Mouse (Mus musculus): ENCODE results near the gene Abca13. TPM values are rescaled to one million over a fixed set of nuclear protein-coding genes. Genes with fewer than 3 reads are reported as not detected.
A peak's percentile ranks its signal among the peaks of the same experiment; 100 is the strongest.
"Not testable (repeated sequence)": the region's sequence is repeated elsewhere in the genome, so short reads cannot be mapped to it uniquely, and the experiment has no call there.

Gene Abca13
- polyA plus RNA-seq, 1 experiment: 9.4 TPM

DNA sequence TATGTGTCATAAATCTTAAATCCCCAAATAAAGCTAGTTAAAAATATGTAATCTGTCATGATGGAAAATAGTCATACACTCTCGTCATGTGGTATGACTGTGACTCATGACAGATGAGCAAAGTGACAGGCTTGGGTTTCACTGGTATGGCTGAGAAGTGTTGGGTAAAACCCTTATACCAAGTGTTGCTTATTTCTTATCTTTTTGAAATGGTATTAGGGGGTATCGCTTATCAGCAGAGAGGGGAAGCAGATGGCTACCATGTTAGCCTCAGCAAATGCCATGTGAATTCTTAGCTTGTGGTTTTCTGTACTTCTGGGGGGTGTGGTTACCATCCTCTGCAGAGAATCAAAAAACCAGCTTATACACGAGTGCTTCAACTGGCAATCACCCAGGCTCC, 124.8 kb downstream of the Abca13 start:
- 14% methylated on average over 3 of the region's 3 CpGs for WGBS
- TF ChIP-seq CTCF (IDR thresholded peaks at IDR 0.05; ENCODE audit: control insufficient read depth, insufficient read depth, low read length) (no peak), POLR2A (IDR thresholded peaks at IDR 0.05; ENCODE audit: borderline replicate concordance, control insufficient read depth, low read depth, low read length) (no peak)
- H3K4me1 ChIP-seq (ENCODE audit: control insufficient read depth, insufficient read depth, low read length): no peaks in the 10 kb centered on the region; the same call in 1 of the 2 replicates
- no peak overlapping the region for H3K4me3 ChIP-seq (replicated peaks; ENCODE audit: control insufficient read depth, low read depth, low read length)
- H3K27ac ChIP-seq (ENCODE audit: control insufficient read depth, insufficient read depth, low read depth, low read length, poor library complexity): no peak overlapping the region

DNA sequence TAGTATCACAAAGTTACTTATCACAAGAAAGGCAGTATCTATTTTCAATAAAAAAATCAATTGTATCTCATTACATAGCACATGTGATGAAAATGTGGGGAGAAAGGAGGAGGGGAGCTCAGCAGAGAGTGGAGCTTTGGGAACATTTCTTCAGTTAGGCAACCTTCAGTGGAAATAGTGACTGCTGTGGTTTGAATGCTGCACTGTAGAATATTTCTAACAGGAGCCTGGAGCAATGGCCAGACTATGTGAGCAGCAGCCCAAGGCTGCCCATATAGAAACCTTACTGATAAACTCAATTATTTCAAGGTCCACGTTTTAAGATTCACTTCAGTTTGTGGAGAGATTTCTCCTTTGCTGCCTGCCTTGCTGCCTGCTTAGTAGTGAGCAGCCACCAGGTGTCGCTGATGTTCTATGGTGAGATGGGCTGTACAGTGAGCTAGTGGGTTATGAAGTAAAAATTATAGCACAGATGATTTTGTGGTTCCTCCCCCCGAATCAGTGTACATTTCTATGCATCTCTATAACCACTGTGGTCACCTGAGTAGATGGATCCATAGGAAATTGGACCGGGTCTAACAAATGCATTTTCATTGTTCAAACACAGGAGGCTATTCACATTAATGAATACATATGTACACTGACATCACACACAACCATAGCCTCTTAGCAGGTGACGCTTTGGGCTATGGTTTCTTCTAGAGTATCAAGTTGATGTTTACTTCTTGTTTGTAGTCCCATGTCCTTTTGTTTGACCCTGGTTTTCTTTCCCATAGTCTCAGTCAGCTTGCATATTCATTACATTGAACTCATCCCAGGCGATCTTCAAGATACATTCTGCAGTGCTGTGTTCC, 125.6 kb downstream of the Abca13 start:
- H3K4me3 ChIP-seq (replicated peaks; ENCODE audit: control insufficient read depth, low read depth, low read length): no peak overlapping the region
- H3K4me1 ChIP-seq (ENCODE audit: control insufficient read depth, insufficient read depth, low read length): no peaks in the 10 kb centered on the region; the same call in 1 of the 2 replicates
- 30% methylated on average over 6 of the region's 6 CpGs for WGBS
- no peak for TF ChIP-seq POLR2A (IDR thresholded peaks at IDR 0.05; ENCODE audit: borderline replicate concordance, control insufficient read depth, low read depth, low read length)
- peak; percentile 79 for TF ChIP-seq CTCF (IDR thresholded peaks at IDR 0.05; ENCODE audit: control insufficient read depth, insufficient read depth, low read length)
- H3K27ac ChIP-seq (ENCODE audit: control insufficient read depth, insufficient read depth, low read depth, low read length, poor library complexity): no peak overlapping the region

DNA sequence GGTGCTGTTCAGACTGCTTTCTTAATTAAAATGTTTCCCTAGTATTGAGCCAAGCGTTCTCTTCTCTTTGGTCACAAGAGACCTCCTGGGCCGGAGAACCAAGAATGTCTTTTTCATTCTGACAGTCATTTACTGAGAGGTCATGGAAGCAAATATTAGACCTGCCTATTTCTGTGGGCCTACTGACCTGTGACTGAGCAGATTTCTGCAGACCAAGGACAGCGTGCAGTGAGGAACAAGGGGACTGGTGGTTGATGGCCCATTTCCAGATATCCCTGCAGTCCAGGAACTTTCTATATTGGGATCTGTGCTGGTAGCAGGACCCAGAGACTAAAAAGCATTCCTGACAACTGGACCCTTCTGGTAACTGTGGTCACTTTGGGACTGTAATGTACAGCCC, 146.4 kb downstream of the Abca13 start:
- WGBS: 77% methylated on average over 3 of the region's 3 CpGs
- no peaks in the 10 kb centered on the region for H3K4me1 ChIP-seq (ENCODE audit: control insufficient read depth, insufficient read depth, low read length)
- H3K4me3 ChIP-seq (replicated peaks; ENCODE audit: control insufficient read depth, low read depth, low read length): no peak overlapping the region
- H3K27ac ChIP-seq (ENCODE audit: control insufficient read depth, insufficient read depth, low read depth, low read length, poor library complexity): no peak overlapping the region
- TF ChIP-seq POLR2A (IDR thresholded peaks at IDR 0.05; ENCODE audit: borderline replicate concordance, control insufficient read depth, low read depth, low read length) (no peak), CTCF (IDR thresholded peaks at IDR 0.05; ENCODE audit: control insufficient read depth, insufficient read depth, low read length) (no peak)

DNA sequence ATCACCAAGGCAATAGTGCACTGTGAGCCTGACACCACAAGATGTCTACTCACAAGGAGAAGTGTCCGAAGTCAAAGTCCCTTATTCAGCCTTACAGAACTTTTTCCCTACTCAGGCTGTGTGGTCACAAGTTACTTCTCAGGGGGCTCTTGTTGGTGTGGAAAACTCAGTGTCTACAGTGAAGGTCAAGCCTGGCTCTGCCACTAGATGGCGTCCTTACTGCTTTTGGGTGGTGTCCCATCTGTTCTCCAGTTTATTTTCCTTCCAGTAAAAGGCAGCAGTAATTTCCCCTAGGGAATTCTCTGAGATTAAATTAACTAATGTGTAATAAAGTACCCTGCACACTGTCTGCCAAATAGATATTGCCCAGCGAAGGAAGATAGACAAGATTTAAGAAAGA, 156.0 kb downstream of the Abca13 start:
- peak; percentile 23; the same call in 1 of the 2 replicates for TF ChIP-seq CTCF (IDR thresholded peaks at IDR 0.05; ENCODE audit: control insufficient read depth, insufficient read depth, low read length)
- no peak for TF ChIP-seq POLR2A (IDR thresholded peaks at IDR 0.05; ENCODE audit: borderline replicate concordance, control insufficient read depth, low read depth, low read length)
- H3K27ac ChIP-seq (ENCODE audit: control insufficient read depth, insufficient read depth, low read depth, low read length, poor library complexity): no peak overlapping the region
- 38% methylated on average over 3 of the region's 3 CpGs for WGBS

DNA sequence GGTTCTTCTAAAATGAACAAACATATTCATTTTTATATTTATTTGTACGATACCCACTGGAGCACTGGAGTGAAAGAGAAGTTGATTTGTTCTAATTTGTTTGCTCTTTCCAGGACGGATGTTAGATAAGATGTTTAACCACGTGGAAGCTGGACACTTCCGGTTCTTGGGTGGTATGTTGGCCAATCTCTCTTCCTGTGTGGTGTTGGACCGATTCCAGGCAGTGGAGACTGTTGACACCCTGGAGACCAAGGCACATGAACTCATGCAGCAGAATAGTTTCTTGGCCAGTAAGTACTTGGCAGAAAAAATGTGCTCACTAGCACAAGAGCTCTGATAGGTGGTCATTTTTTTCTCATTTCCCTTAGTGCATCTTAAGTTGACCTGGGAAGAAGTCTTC, 181.4 kb downstream of the Abca13 start:
- Histone ChIP-seq H3K27ac (ENCODE audit: control insufficient read depth, insufficient read depth, low read depth, low read length, poor library complexity) (no peak overlapping the region), H3K4me1 (ENCODE audit: control insufficient read depth, insufficient read depth, low read length) (no peaks in the 10 kb centered on the region; the same call in 1 of the 2 replicates), H3K4me3 (replicated peaks; ENCODE audit: control insufficient read depth, low read depth, low read length) (no peak overlapping the region)
- 2% methylated on average over 5 of the region's 5 CpGs for whole genome bisulfite sequencing
- TF ChIP-seq POLR2A (IDR thresholded peaks at IDR 0.05; ENCODE audit: borderline replicate concordance, control insufficient read depth, low read depth, low read length) (no peak), CTCF (IDR thresholded peaks at IDR 0.05; ENCODE audit: control insufficient read depth, insufficient read depth, low read length) (no peak)

More for the DNA sequence above, 156.0 kb downstream of the Abca13 start:
- Histone ChIP-seq H3K4me3 (replicated peaks; ENCODE audit: control insufficient read depth, low read depth, low read length) (no peak overlapping the region), H3K4me1 (ENCODE audit: control insufficient read depth, insufficient read depth, low read length) (no peaks in the 10 kb centered on the region)

- not testable (repeated sequence) for H3K4me3 ChIP-seq (replicated peaks; ENCODE audit: control insufficient read depth, low read depth, low read length)
- 64% methylated on average over 5 of the region's 5 CpGs for WGBS
Measured at GRCm38 (mm10) chr11:9374426-9374825, 182.7 kb downstream of the Abca13 start.

GRCm38 (mm10) chr11:9388520-9388919, 196.8 kb downstream of the Abca13 start:
- Histone ChIP-seq H3K27ac (ENCODE audit: control insufficient read depth, insufficient read depth, low read depth, low read length, poor library complexity) (no peak overlapping the region), H3K4me3 (replicated peaks; ENCODE audit: control insufficient read depth, low read depth, low read length) (no peak overlapping the region), H3K4me1 (ENCODE audit: control insufficient read depth, insufficient read depth, low read length) (no peaks in the 10 kb centered on the region; the same call in 1 of the 2 replicates)
- TF ChIP-seq POLR2A (IDR thresholded peaks at IDR 0.05; ENCODE audit: borderline replicate concordance, control insufficient read depth, low read depth, low read length) (no peak), CTCF (IDR thresholded peaks at IDR 0.05; ENCODE audit: control insufficient read depth, insufficient read depth, low read length) (no peak)
- 85% methylated on average over 1 of the region's 1 CpGs for WGBS

More at GRCm38 (mm10) chr11:9374426-9374825, 182.7 kb downstream of the Abca13 start:
- not testable (repeated sequence) for H3K27ac ChIP-seq (ENCODE audit: control insufficient read depth, insufficient read depth, low read depth, low read length, poor library complexity); H3K4me1 ChIP-seq (ENCODE audit: control insufficient read depth, insufficient read depth, low read length)

GRCm38 (mm10) chr11:9416946-9417345, 225.2 kb downstream of the Abca13 start:
- no peak overlapping the region for H3K27ac ChIP-seq (ENCODE audit: control insufficient read depth, insufficient read depth, low read depth, low read length, poor library complexity)
- 79% methylated on average over 3 of the region's 3 CpGs for WGBS
- TF ChIP-seq POLR2A (IDR thresholded peaks at IDR 0.05; ENCODE audit: borderline replicate concordance, control insufficient read depth, low read depth, low read length) (no peak), CTCF (IDR thresholded peaks at IDR 0.05; ENCODE audit: control insufficient read depth, insufficient read depth, low read length) (no peak)

More at GRCm38 (mm10) chr11:9416946-9417345, 225.2 kb downstream of the Abca13 start:
- Histone ChIP-seq H3K4me3 (replicated peaks; ENCODE audit: control insufficient read depth, low read depth, low read length) (no peak overlapping the region), H3K4me1 (ENCODE audit: control insufficient read depth, insufficient read depth, low read length) (no peaks in the 10 kb centered on the region)
